Mouse (Mus musculus) naive thymus-derived CD4-positive, alpha-beta T cell, adult 2 months (primary cell): ENCODE data around the gene Gm44790.
A peak's percentile ranks its signal among the peaks of the same experiment; 100 is the strongest.

Source experiments
- DNase-seq: peaks from one replicate; pipeline ENCODE4 v3.0.0-alpha.2; 2011; ENCODE audit warnings: low read depth

Gm44790 gene

GRCm38 (mm10) chr6:86404100-86404861 lies 22.2 kb upstream of the Gm44790 start, which contains the start of gene Tia1:
Gene Tia1, plus strand, starts transcription at chr6:86404219.
- DNase-seq = peak; percentile 97

GRCm38 (mm10) chr6:86404996-86405395 lies 21.5 kb upstream of the Gm44790 start:
- peak; percentile 44 for DNase-seq

GRCm38 (mm10) chr6:86406306-86406705 lies 20.2 kb upstream of the Gm44790 start:
- DNase-seq = no peak

- DNase-seq = no peak
Measured at GRCm38 (mm10) chr6:86418711-86419110, 7.7 kb upstream of the Gm44790 start.

GRCm38 (mm10) chr6:86419239-86419638 lies 7.2 kb upstream of the Gm44790 start:
- DNase-seq = no peak

- peak; percentile 65 for DNase-seq
Measured at GRCm38 (mm10) chr6:86420491-86420890, 6.0 kb upstream of the Gm44790 start.

- no peak for DNase-seq
Measured at GRCm38 (mm10) chr6:86431531-86431930, 5.1 kb downstream of the Gm44790 start.

GRCm38 (mm10) chr6:86433696-86434095 lies 7.2 kb downstream of the Gm44790 start:
- no peak for DNase-seq

GRCm38 (mm10) chr6:86437711-86438110 lies 11.3 kb downstream of the Gm44790 start:
- peak; percentile 79 for DNase-seq

GRCm38 (mm10) chr6:86438272-86439118 lies 12.0 kb downstream of the Gm44790 start, which contains the start of gene C87436:
Gene C87436, plus strand, starts transcription at chr6:86438374.
- peak; percentile 97 for DNase-seq

- no peak for DNase-seq
Measured at GRCm38 (mm10) chr6:86439119-86439496, 12.7 kb downstream of the Gm44790 start.

GRCm38 (mm10) chr6:86439531-86439930 lies 13.1 kb downstream of the Gm44790 start:
- DNase-seq = peak; percentile 33

GRCm38 (mm10) chr6:86441571-86441970 lies 15.1 kb downstream of the Gm44790 start:
- DNase-seq = no peak

- no peak for DNase-seq
Measured at GRCm38 (mm10) chr6:86445551-86445950, 19.1 kb downstream of the Gm44790 start.

GRCm38 (mm10) chr6:86446927-86447568 lies 20.6 kb downstream of the Gm44790 start:
- DNase-seq = no peak

- DNase-seq = no peak
Measured at GRCm38 (mm10) chr6:86456727-86457126, 30.3 kb downstream of the Gm44790 start.

GRCm38 (mm10) chr6:86463079-86463478 lies 36.6 kb downstream of the Gm44790 start:
- no peak for DNase-seq

GRCm38 (mm10) chr6:86471317-86471716 lies 44.9 kb downstream of the Gm44790 start:
- no peak for DNase-seq

GRCm38 (mm10) chr6:86471760-86472099 lies 45.3 kb downstream of the Gm44790 start:
- DNase-seq = no peak

GRCm38 (mm10) chr6:86472100-86472955 lies 45.9 kb downstream of the Gm44790 start:
- peak; percentile 100 for DNase-seq

- DNase-seq = no peak
Measured at GRCm38 (mm10) chr6:86473077-86473476, 46.6 kb downstream of the Gm44790 start.

- no peak for DNase-seq
Measured at GRCm38 (mm10) chr6:86474072-86474471, 47.6 kb downstream of the Gm44790 start.
